Mouse (Mus musculus): ENCODE data around the gene Psmd9. TPM values are rescaled to one million over a fixed set of nuclear protein-coding genes. Genes with fewer than 3 reads are reported as not detected.

Psmd9 gene
- polyA plus RNA-seq, 1 experiment from 2014 or later, result 85.3 TPM

- WGBS, result 82% methylated on average over 5 of the region's 5 CpGs
- Histone ChIP-seq H3K27me3 (ENCODE audit: insufficient read depth, poor library complexity, severe bottlenecking) (no peaks in the 10 kb centered on the region), H3K36me3 (peaks cover 37% of the 10 kb centered on the region), H3K27ac (no peak overlapping the region), H3K4me3 (no peak overlapping the region), H3K4me1 (peaks cover 16% of the 10 kb centered on the region), H3K9me3 (no peaks in the 10 kb centered on the region)
- no peak for DNase-seq (ENCODE audit: low spot score)
These were observed 1.6 kb upstream of the Psmd9 start for GRCm38 (mm10) chr5:123167591-123167990.

- H3K27ac ChIP-seq, result no peak overlapping the region
- no peak for DNase-seq (ENCODE audit: low spot score)
- no peaks in the 10 kb centered on the region for H3K27me3 ChIP-seq (ENCODE audit: insufficient read depth, poor library complexity, severe bottlenecking)
- peaks cover 15% of the 10 kb centered on the region for H3K36me3 ChIP-seq
- WGBS, result 79% methylated on average over 9 of the region's 9 CpGs
- no peaks in the 10 kb centered on the region for H3K9me3 ChIP-seq
- peaks cover 18% of the 10 kb centered on the region for H3K4me1 ChIP-seq
- H3K4me3 ChIP-seq, result no peak overlapping the region
These were observed 1.2 kb downstream of the Psmd9 start for GRCm38 (mm10) chr5:123170365-123170764.

GRCm38 (mm10) chr5:123171646-123172350 lies 2.6 kb downstream of the Psmd9 start:
- 13% methylated on average over 22 of the region's 22 CpGs for WGBS
- H3K27me3 ChIP-seq (ENCODE audit: insufficient read depth, poor library complexity, severe bottlenecking), result no peaks in the 10 kb centered on the region

GRCm38 (mm10) chr5:123178792-123179191 lies 9.6 kb downstream of the Psmd9 start:
- Histone ChIP-seq H3K36me3 (no peaks in the 10 kb centered on the region), H3K27ac (no peak overlapping the region), H3K9me3 (no peaks in the 10 kb centered on the region), H3K4me3 (no peak overlapping the region), H3K27me3 (ENCODE audit: insufficient read depth, poor library complexity, severe bottlenecking) (peaks cover 6% of the 10 kb centered on the region; the same call in 1 of the 2 replicates), H3K4me1 (no peaks in the 10 kb centered on the region)
- 93% methylated on average over 5 of the region's 5 CpGs for WGBS
- DNase-seq (ENCODE audit: low spot score), result no peak

More at GRCm38 (mm10) chr5:123171646-123172350, 2.6 kb downstream of the Psmd9 start:
- Histone ChIP-seq H3K27ac (no peak overlapping the region), H3K4me3 (peak overlapping the region; percentile 47), H3K4me1 (peaks cover 18% of the 10 kb centered on the region), H3K36me3 (peaks cover 2% of the 10 kb centered on the region), H3K9me3 (no peaks in the 10 kb centered on the region)
- peak; percentile 93 for DNase-seq (ENCODE audit: low spot score)

- H3K36me3 ChIP-seq, result no peaks in the 10 kb centered on the region
- no peaks in the 10 kb centered on the region for H3K9me3 ChIP-seq
- WGBS, result 85% methylated on average over 15 of the region's 15 CpGs
- H3K27ac ChIP-seq, result no peak overlapping the region
- no peak overlapping the region for H3K4me3 ChIP-seq
- no peaks in the 10 kb centered on the region for H3K4me1 ChIP-seq
- no peak for DNase-seq (ENCODE audit: low spot score)
- peaks cover 6% of the 10 kb centered on the region; the same call in 1 of the 2 replicates for H3K27me3 ChIP-seq (ENCODE audit: insufficient read depth, poor library complexity, severe bottlenecking)
These were observed 11.2 kb downstream of the Psmd9 start for GRCm38 (mm10) chr5:123180390-123180789.

GRCm38 (mm10) chr5:123181536-123181935 lies 12.3 kb downstream of the Psmd9 start:
- Histone ChIP-seq H3K9me3 (no peaks in the 10 kb centered on the region), H3K36me3 (no peaks in the 10 kb centered on the region), H3K27ac (no peak overlapping the region), H3K27me3 (ENCODE audit: insufficient read depth, poor library complexity, severe bottlenecking) (peaks cover 6% of the 10 kb centered on the region; the same call in 1 of the 2 replicates), H3K4me1 (peaks cover 3% of the 10 kb centered on the region; the same call in 1 of the 2 replicates), H3K4me3 (no peak overlapping the region)
- no peak for DNase-seq (ENCODE audit: low spot score)
- WGBS, result 70% methylated on average over 6 of the region's 6 CpGs

GRCm38 (mm10) chr5:123182651-123183050 lies 13.4 kb downstream of the Psmd9 start, which contains the start of gene Hpd:
Gene Hpd, minus strand, starts transcription at chr5:123182727.
- Histone ChIP-seq H3K27ac (no peak within 1 kb of the TSS), H3K4me3 (no peak within 1 kb of the TSS), H3K27me3 (ENCODE audit: insufficient read depth, poor library complexity, severe bottlenecking) (peaks cover 6% of the 10 kb centered on the region; the same call in 1 of the 2 replicates), H3K9me3 (no peaks in the 10 kb centered on the region), H3K4me1 (peaks cover 3% of the 10 kb centered on the region; the same call in 1 of the 2 replicates), H3K36me3 (no peaks in the 10 kb centered on the region)
- 79% methylated on average over 10 of the region's 10 CpGs for WGBS
- DNase-seq (ENCODE audit: low spot score), result no peak

GRCm38 (mm10) chr5:123185966-123186365 lies 16.8 kb downstream of the Psmd9 start:
- H3K4me1 ChIP-seq, result peaks cover 3% of the 10 kb centered on the region; the same call in 1 of the 2 replicates
- DNase-seq (ENCODE audit: low spot score), result no peak
- H3K27me3 ChIP-seq (ENCODE audit: insufficient read depth, poor library complexity, severe bottlenecking), result peaks cover 6% of the 10 kb centered on the region; the same call in 1 of the 2 replicates
- no peaks in the 10 kb centered on the region for H3K9me3 ChIP-seq
- no peak overlapping the region for H3K27ac ChIP-seq
- 61% methylated on average over 6 of the region's 6 CpGs for WGBS
- H3K36me3 ChIP-seq, result no peaks in the 10 kb centered on the region
- H3K4me3 ChIP-seq, result no peak overlapping the region

GRCm38 (mm10) chr5:123187306-123187705 lies 18.1 kb downstream of the Psmd9 start:
- Histone ChIP-seq H3K4me1 (peaks cover 3% of the 10 kb centered on the region; the same call in 1 of the 2 replicates), H3K36me3 (no peaks in the 10 kb centered on the region), H3K4me3 (no peak overlapping the region), H3K27me3 (ENCODE audit: insufficient read depth, poor library complexity, severe bottlenecking) (no peaks in the 10 kb centered on the region), H3K27ac (no peak overlapping the region), H3K9me3 (no peaks in the 10 kb centered on the region)
- WGBS, result 87% methylated on average over 3 of the region's 3 CpGs
- DNase-seq (ENCODE audit: low spot score), result no peak

- Histone ChIP-seq H3K4me1 (peaks cover 2% of the 10 kb centered on the region; the same call in 1 of the 2 replicates), H3K4me3 (no peak overlapping the region), H3K27me3 (ENCODE audit: insufficient read depth, poor library complexity, severe bottlenecking) (no peaks in the 10 kb centered on the region; the same call in 1 of the 2 replicates), H3K9me3 (no peaks in the 10 kb centered on the region), H3K27ac (no peak overlapping the region), H3K36me3 (no peaks in the 10 kb centered on the region)
- WGBS, result 73% methylated on average over 3 of the region's 3 CpGs
- DNase-seq (ENCODE audit: low spot score), result no peak
These were observed 21.7 kb downstream of the Psmd9 start for GRCm38 (mm10) chr5:123190912-123191311.

GRCm38 (mm10) chr5:123191427-123191826 lies 22.2 kb downstream of the Psmd9 start:
- H3K27me3 ChIP-seq (ENCODE audit: insufficient read depth, poor library complexity, severe bottlenecking), result peaks cover 3% of the 10 kb centered on the region; the same call in 1 of the 2 replicates
- DNase-seq (ENCODE audit: low spot score), result no peak
- WGBS, result 72% methylated on average over 6 of the region's 6 CpGs

GRCm38 (mm10) chr5:123192606-123193150 lies 23.5 kb downstream of the Psmd9 start:
- H3K4me3 ChIP-seq, result no peak overlapping the region
- H3K4me1 ChIP-seq, result no peaks in the 10 kb centered on the region
- peaks cover 3% of the 10 kb centered on the region; the same call in 1 of the 2 replicates for H3K27me3 ChIP-seq (ENCODE audit: insufficient read depth, poor library complexity, severe bottlenecking)
- H3K27ac ChIP-seq, result no peak overlapping the region
- H3K9me3 ChIP-seq, result no peaks in the 10 kb centered on the region
- 60% methylated on average over 9 of the region's 9 CpGs for WGBS
- DNase-seq (ENCODE audit: low spot score), result peak; percentile 65
- no peaks in the 10 kb centered on the region for H3K36me3 ChIP-seq

More at GRCm38 (mm10) chr5:123191427-123191826, 22.2 kb downstream of the Psmd9 start:
- Histone ChIP-seq H3K4me3 (no peak overlapping the region), H3K27ac (no peak overlapping the region), H3K9me3 (no peaks in the 10 kb centered on the region), H3K36me3 (no peaks in the 10 kb centered on the region), H3K4me1 (no peaks in the 10 kb centered on the region)

GRCm38 (mm10) chr5:123193436-123193835 lies 24.2 kb downstream of the Psmd9 start:
- peak; percentile 66 for DNase-seq (ENCODE audit: low spot score)
- Histone ChIP-seq H3K27ac (no peak overlapping the region), H3K4me3 (no peak overlapping the region), H3K9me3 (no peaks in the 10 kb centered on the region), H3K36me3 (no peaks in the 10 kb centered on the region), H3K4me1 (no peaks in the 10 kb centered on the region), H3K27me3 (ENCODE audit: insufficient read depth, poor library complexity, severe bottlenecking) (peaks cover 3% of the 10 kb centered on the region; the same call in 1 of the 2 replicates)
- 69% methylated on average over 5 of the region's 5 CpGs for WGBS
